Mouse (Mus musculus) macrophage (primary cell): ENCODE results near the gene 4930402H24Rik. TPM values are rescaled to one million over a fixed set of nuclear protein-coding genes. Genes with fewer than 3 reads are reported as not detected.
A peak's percentile ranks its signal among the peaks of the same experiment; 100 is the strongest.

Experiments used
- H3K27ac ChIP-seq: fragments of 350-480 bp; formaldehyde crosslinking; 2 replicates; pipeline ENCODE4 v1.9.0; 2021
- H3K36me3 ChIP-seq: fragments of 350-480 bp; formaldehyde crosslinking; 2 replicates; pipeline ENCODE4 v1.9.0; 2021; ENCODE audit errors: inconsistent target
- H3K4me3 ChIP-seq: fragments of 350-480 bp; formaldehyde crosslinking; 2 replicates; pipeline ENCODE4 v1.9.0; 2021; ENCODE audit errors: inconsistent target
- H3K79me2 ChIP-seq: fragments of 350-480 bp; formaldehyde crosslinking; 2 replicates; pipeline ENCODE4 v1.9.0; 2021; ENCODE audit errors: inconsistent target
- WGBS: methylation state at CpG from one replicate; pipeline ENCODE4 v1.1.7; 2026; ENCODE audit warnings: inconsistent platforms; ENCODE audit not compliant: missing documents; 5-methylcytosine and 5-hydroxymethylcytosine counted together
- polyA plus RNA-seq: library from polyadenylated mRNA; stranded (reverse); fragments of 250-400 nt; gene quantifications from 3 replicates; pipeline ENCODE4 v1.2.4, GENCODE M21; 2018; ENCODE audit warnings: inconsistent platforms

The 4930402H24Rik gene
- polyA plus RNA-seq, 1 experiment from 2014 or later, result 15.5 TPM

- Histone ChIP-seq H3K36me3 (peaks cover 18% of the 10 kb centered on the region), H3K79me2 (peaks cover 35% of the 10 kb centered on the region), H3K27ac (peak within 1 kb of the TSS; percentile 58), H3K4me3 (peak within 1 kb of the TSS; percentile 95)
- WGBS, result under 1% methylated on average over 31 of the region's 31 CpGs
These were observed 238.6 kb downstream of the 4930402H24Rik start, which contains the start of gene Itpa for GRCm38 (mm10) chr2:130667559-130667958. TSS of gene Itpa (plus strand) at chr2:130667610.

- Histone ChIP-seq H3K36me3 (peaks cover 28% of the 10 kb centered on the region), H3K4me3 (peak within 1 kb of the TSS; percentile 36), H3K79me2 (peaks cover 16% of the 10 kb centered on the region), H3K27ac (peak within 1 kb of the TSS; percentile 77)
- 0% methylated on average over 40 of the region's 40 CpGs for WGBS
These were observed 242.0 kb downstream of the 4930402H24Rik start, which contains the start of gene Ddrgk1 for GRCm38 (mm10) chr2:130664102-130664701. TSS of gene Ddrgk1 (minus strand) at chr2:130664659.

- Histone ChIP-seq H3K27ac (peak overlapping the region; percentile 77; the same call in 1 of the 2 replicates), H3K79me2 (peaks cover 7% of the 10 kb centered on the region), H3K4me3 (peak overlapping the region; percentile 36; the same call in 1 of the 2 replicates), H3K36me3 (peaks cover 37% of the 10 kb centered on the region)
- 89% methylated on average over 11 of the region's 11 CpGs for WGBS
These were observed 242.9 kb downstream of the 4930402H24Rik start for GRCm38 (mm10) chr2:130663342-130663741.

- Histone ChIP-seq H3K79me2 (no peaks in the 10 kb centered on the region), H3K4me3 (no peak overlapping the region), H3K27ac (no peak overlapping the region), H3K36me3 (peaks cover 82% of the 10 kb centered on the region)
- 96% methylated on average over 10 of the region's 10 CpGs for WGBS
These were observed 247.7 kb downstream of the 4930402H24Rik start for GRCm38 (mm10) chr2:130658530-130658929.

GRCm38 (mm10) chr2:130657541-130657940 lies 248.7 kb downstream of the 4930402H24Rik start:
- Histone ChIP-seq H3K36me3 (peaks cover 87% of the 10 kb centered on the region), H3K79me2 (no peaks in the 10 kb centered on the region), H3K27ac (no peak overlapping the region), H3K4me3 (no peak overlapping the region)
- WGBS, result 83% methylated on average over 6 of the region's 6 CpGs

- H3K4me3 ChIP-seq, result no peak overlapping the region
- H3K27ac ChIP-seq, result no peak overlapping the region
- 99% methylated on average over 9 of the region's 9 CpGs for WGBS
- H3K36me3 ChIP-seq, result peaks cover 82% of the 10 kb centered on the region
- H3K79me2 ChIP-seq, result no peaks in the 10 kb centered on the region
These were observed 249.7 kb downstream of the 4930402H24Rik start for GRCm38 (mm10) chr2:130656536-130656935.

Other genes starting within 250 kb of the 4930402H24Rik start
- gene Ddrgk1, start 241.7 kb downstream of the 4930402H24Rik start, polyA plus RNA-seq, result 102 to 199 TPM (median 109 TPM) in 3 replicates
- gene Itpa, start 238.8 kb downstream of the 4930402H24Rik start, polyA plus RNA-seq, result 15.9 to 46.2 TPM (median 32.9 TPM) in 3 replicates
- 0.10 to 0.53 TPM (median 0.38 TPM) in 3 replicates for gene Slc4a11, start 208.9 kb downstream of the 4930402H24Rik start, polyA plus RNA-seq
- 10.6 to 13.5 TPM (median 13.4 TPM) in 3 replicates for gene Atrn, start 89 bp upstream of the 4930402H24Rik start, polyA plus RNA-seq
- 1.2 to 7.8 TPM (median 2.4 TPM) in 3 replicates for gene Gfra4, start 136.7 kb upstream of the 4930402H24Rik start, polyA plus RNA-seq
- 5.1 to 26.4 TPM (median 5.5 TPM) in 3 replicates for gene Adam33, start 157.4 kb upstream of the 4930402H24Rik start, polyA plus RNA-seq
- 63.7 to 152 TPM (median 102 TPM) in 3 replicates for gene Siglec1, start 180.4 kb upstream of the 4930402H24Rik start, polyA plus RNA-seq
- gene Hspa12b, start 220.9 kb upstream of the 4930402H24Rik start, polyA plus RNA-seq, result 0.06 to 0.17 TPM in 2 of 3 replicates, not detected in the other
- not detected in 3 replicates for gene Gm11037, start 227.1 kb upstream of the 4930402H24Rik start, polyA plus RNA-seq